Mouse (Mus musculus) C2C12 (cell line): ENCODE measurements around the gene Aldh1l1. TPM values are rescaled to one million over a fixed set of nuclear protein-coding genes. Genes with fewer than 3 reads are reported as not detected.

Experiments
- H3K27me3 ChIP-seq: one replicate; pipeline ENCODE4 v1.6.1; 2011; ENCODE audit not compliant: control insufficient read depth, insufficient read depth, insufficient read length
- H3K36me3 ChIP-seq: one replicate; pipeline ENCODE4 v1.6.1; 2011; ENCODE audit not compliant: control insufficient read depth, insufficient read depth
- H3K4me3 ChIP-seq: one replicate; pipeline ENCODE4 v1.5.1; 2011; ENCODE audit warnings: mild to moderate bottlenecking, control low read depth; ENCODE audit not compliant: poor library complexity, insufficient read depth, severe bottlenecking
- H3K79me2 ChIP-seq: one replicate; pipeline ENCODE4 v1.6.1; 2011; ENCODE audit not compliant: control insufficient read depth, insufficient read depth
- H3K79me3 ChIP-seq: one replicate; pipeline ENCODE4 v1.6.1; 2011; ENCODE audit warnings: low read depth, control low read depth
- H3ac ChIP-seq: one replicate; pipeline ENCODE3; 2011; ENCODE audit warnings: low read depth; ENCODE audit not compliant: control insufficient read depth, insufficient read length
- CEBPB ChIP-seq: IDR thresholded peaks from one replicate; pipeline ENCODE4 v1.6.1; 2011; ENCODE audit warnings: low read depth, mild to moderate bottlenecking, control low read depth, moderate library complexity
- CTCF ChIP-seq: IDR thresholded peaks from one replicate; pipeline ENCODE4 v1.5.1; 2011; ENCODE audit not compliant: control insufficient read depth, insufficient read depth, insufficient read length
- FOSL1 ChIP-seq: IDR thresholded peaks from one replicate; pipeline ENCODE4 v1.8.0; 2011; ENCODE audit warnings: mild to moderate bottlenecking, low read length; ENCODE audit not compliant: poor library complexity, insufficient read depth, severe bottlenecking
- MAX ChIP-seq: IDR thresholded peaks from one replicate; pipeline ENCODE4 v1.6.1; 2011; ENCODE audit warnings: mild to moderate bottlenecking, control low read depth
- MYOD1 ChIP-seq: IDR thresholded peaks from one replicate; pipeline ENCODE4 v1.6.1; 2011; ENCODE audit warnings: low read depth; ENCODE audit not compliant: control insufficient read depth, insufficient read length
- MYOG ChIP-seq: IDR thresholded peaks from one replicate; pipeline ENCODE4 v1.6.1; 2011; ENCODE audit not compliant: control insufficient read depth, insufficient read length; ENCODE audit errors: extremely low read depth
- USF1 ChIP-seq: IDR thresholded peaks from one replicate; pipeline ENCODE4 v1.6.1; 2011; ENCODE audit warnings: low read depth, mild to moderate bottlenecking, control low read depth, moderate library complexity
- polyA plus RNA-seq: library from polyadenylated mRNA; unstranded; fragments of >200 nt; fragmentation: generic; extraction: Trizol; gene quantifications from one replicate; pipeline ENCODE4 v1.2.1, GENCODE M21; 2012; ENCODE audit warnings: missing spikeins

The Aldh1l1 gene
- polyA plus RNA-seq, 1 experiment = 0.16 TPM

GRCm38 (mm10) chr6:90501222-90501940, 15.2 kb downstream of the Aldh1l1 start:
- TF ChIP-seq MYOG = no peak
- TF ChIP-seq FOSL1 = no peak
- TF ChIP-seq MAX = no peak
- no peak for TF ChIP-seq USF1
- TF ChIP-seq CEBPB = no peak
- no peak for TF ChIP-seq MYOD1
- no peak for TF ChIP-seq CTCF
- H3K36me3 ChIP-seq = no peaks in the 10 kb centered on the region
- no peak overlapping the region for H3K4me3 ChIP-seq
- no peaks in the 10 kb centered on the region for H3K79me2 ChIP-seq
- H3ac ChIP-seq = no peak overlapping the region
- no peaks in the 10 kb centered on the region for H3K79me3 ChIP-seq
- peaks cover 15% of the 10 kb centered on the region for H3K27me3 ChIP-seq

GRCm38 (mm10) chr6:90505906-90506305, 19.7 kb downstream of the Aldh1l1 start:
- Histone ChIP-seq H3K79me2 (no peaks in the 10 kb centered on the region), H3K36me3 (no peaks in the 10 kb centered on the region), H3K27me3 (peaks cover 9% of the 10 kb centered on the region), H3K79me3 (no peaks in the 10 kb centered on the region), H3ac (no peak overlapping the region), H3K4me3 (no peak overlapping the region)
- TF ChIP-seq MYOD1 (no peak), USF1 (no peak), MAX (no peak)

DNA sequence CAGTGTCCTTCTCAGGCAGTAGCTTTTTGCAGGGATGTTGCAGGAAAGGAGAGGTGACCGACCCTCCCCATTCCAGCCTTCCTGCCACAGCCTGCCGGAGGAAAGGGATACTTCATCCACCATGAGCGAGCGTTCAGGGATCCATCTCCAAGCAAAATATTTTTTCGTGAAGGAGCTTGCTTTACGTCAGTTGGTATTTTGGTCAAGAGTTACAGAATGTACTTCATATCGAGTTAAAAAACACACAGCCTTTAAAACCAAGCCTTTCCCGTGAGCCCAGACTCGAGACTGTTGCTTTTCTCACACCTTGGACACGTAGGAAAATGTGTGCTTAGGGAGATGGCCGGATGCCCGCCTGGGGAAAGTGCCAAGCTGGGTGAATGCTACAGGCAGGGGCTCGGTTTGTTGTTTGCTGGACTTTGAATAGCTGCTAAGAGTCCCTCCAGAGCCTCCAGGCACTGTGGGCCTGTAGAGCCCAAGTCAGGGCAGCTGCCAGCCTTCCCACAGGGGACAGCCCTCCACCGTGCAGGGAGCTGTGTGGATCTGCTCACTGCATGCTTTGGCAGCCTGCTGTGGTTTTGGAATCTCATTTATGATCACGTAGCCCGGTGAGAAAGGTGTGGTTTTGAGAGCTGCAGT, 20.6 kb downstream of the Aldh1l1 start:
- no peak overlapping the region for H3K4me3 ChIP-seq
- no peaks in the 10 kb centered on the region for H3K36me3 ChIP-seq
- peaks cover 5% of the 10 kb centered on the region for H3K27me3 ChIP-seq
- no peak overlapping the region for H3ac ChIP-seq
- no peaks in the 10 kb centered on the region for H3K79me3 ChIP-seq
- no peak for TF ChIP-seq FOSL1
- TF ChIP-seq MYOD1 = no peak
- no peak for TF ChIP-seq CTCF
- TF ChIP-seq CEBPB = no peak
- TF ChIP-seq MAX = no peak
- TF ChIP-seq USF1 = no peak
- TF ChIP-seq MYOG = no peak
- no peaks in the 10 kb centered on the region for H3K79me2 ChIP-seq

GRCm38 (mm10) chr6:90507443-90507842, 21.2 kb downstream of the Aldh1l1 start:
- Histone ChIP-seq H3K4me3 (no peak overlapping the region), H3K36me3 (no peaks in the 10 kb centered on the region)
- TF ChIP-seq CEBPB = no peak
- TF ChIP-seq USF1 = no peak
- TF ChIP-seq FOSL1 = no peak
- TF ChIP-seq MYOG = no peak
- TF ChIP-seq MAX = no peak

DNA sequence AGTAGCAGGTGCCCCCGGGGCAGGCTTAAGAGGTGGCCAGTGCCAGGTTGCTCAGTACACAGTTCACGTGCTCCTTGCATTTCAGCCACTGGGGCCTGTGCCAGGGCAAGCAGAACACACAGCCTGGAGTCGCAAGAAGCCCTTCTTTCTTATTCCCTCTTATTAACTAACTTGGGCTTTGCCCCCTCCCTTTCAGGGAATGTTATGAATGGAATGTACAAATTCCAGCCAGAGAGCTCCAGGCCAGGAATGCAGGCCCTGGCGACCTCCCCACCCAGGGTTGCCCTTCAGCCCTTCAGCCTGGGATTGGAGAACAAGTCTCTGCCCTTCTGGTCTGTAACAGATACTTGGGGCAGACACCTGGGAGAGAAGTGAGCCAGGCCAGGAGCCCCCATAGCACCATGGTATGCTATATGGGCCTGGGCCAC, 22.0 kb downstream of the Aldh1l1 start:
- Histone ChIP-seq H3K79me2 (no peaks in the 10 kb centered on the region), H3ac (no peak overlapping the region), H3K79me3 (no peaks in the 10 kb centered on the region), H3K36me3 (no peaks in the 10 kb centered on the region), H3K27me3 (peaks cover 5% of the 10 kb centered on the region), H3K4me3 (no peak overlapping the region)
- no peak for TF ChIP-seq CTCF
- no peak for TF ChIP-seq CEBPB
- TF ChIP-seq USF1 = no peak
- no peak for TF ChIP-seq MAX
- TF ChIP-seq FOSL1 = no peak
- TF ChIP-seq MYOD1 = no peak
- TF ChIP-seq MYOG = no peak

More at GRCm38 (mm10) chr6:90507443-90507842, 21.2 kb downstream of the Aldh1l1 start:
- Histone ChIP-seq H3K27me3 (peaks cover 5% of the 10 kb centered on the region), H3ac (no peak overlapping the region), H3K79me2 (no peaks in the 10 kb centered on the region), H3K79me3 (no peaks in the 10 kb centered on the region)
